In genomic region chr16:24443123-24443515, GRCm38 (mm10) we compare ENCODE assay signal across 11 mouse cellular contexts. TPM values are rescaled to one million over a fixed set of nuclear protein-coding genes. Genes with fewer than 3 reads are reported as not detected.
DNase-seq lines count a peak whose midpoint lies in the region; ATAC-seq and TF ChIP-seq lines count a peak whose summit lies in the region.
"Had no signal": no experiment of that assay in that cellular context is flagged by ENCODE, and none has a peak within 500 bp of the region (broad histone marks: within the 10 kb centered on the region; RNA-seq: fewer than 3 reads in every experiment).

No protein-coding gene starts in this region.

- peaks cover 50% of the 10 kb centered on the region for H3K4me1 ChIP-seq in heart, embryonic 16.5 days (ENCODE audit: control insufficient read depth, insufficient read depth, low read length)
- peaks cover 43% of the 10 kb centered on the region for H3K4me1 ChIP-seq in intestine, embryonic 16.5 days (ENCODE audit: control insufficient read depth, insufficient read depth, low read length)

- 44% methylated on average over 7 of the region's 7 CpGs for WGBS in heart, embryonic 16.5 days
- WGBS in intestine, embryonic 16.5 days = 49% methylated on average over 7 of the region's 7 CpGs

- intact Hi-C loops in heart, postnatal 14 days (cut with DNase I) = no loop called here

- peaks cover 65% of the 10 kb centered on the region for H3K79me2 ChIP-seq in C2C12 (ENCODE audit: control insufficient read depth, insufficient read depth)

- no peak overlapping the region for H3K4me3 ChIP-seq in heart, embryonic 16.5 days (ENCODE audit: low read length)
- no peak overlapping the region for H3K4me3 ChIP-seq in C2C12 (ENCODE audit: insufficient read depth, poor library complexity, severe bottlenecking)
- H3K4me3 ChIP-seq in intestine, embryonic 16.5 days (ENCODE audit: low read length) = no peak overlapping the region

- H3K4me2 ChIP-seq in heart, embryonic 16.5 days (ENCODE audit: low read depth, low read length) = no peak overlapping the region
- H3K4me2 ChIP-seq in intestine, embryonic 16.5 days (ENCODE audit: low read depth, low read length) = no peak overlapping the region

- H3ac ChIP-seq in C2C12 (ENCODE audit: control insufficient read depth, insufficient read length, low read depth) = no peak overlapping the region

- H3K27me3 ChIP-seq in heart, embryonic 16.5 days (ENCODE audit: control insufficient read depth, insufficient read depth, low read length) = no peaks in the 10 kb centered on the region
- H3K27me3 ChIP-seq in C2C12 (ENCODE audit: control insufficient read depth, insufficient read depth, insufficient read length) = no peaks in the 10 kb centered on the region
- H3K27me3 ChIP-seq in intestine, embryonic 16.5 days (replicated peaks; ENCODE audit: control insufficient read depth, insufficient read depth, low read length) = no peaks in the 10 kb centered on the region

- no peak for TF ChIP-seq CTCF in C2C12 (IDR thresholded peaks at IDR 0.05; ENCODE audit: control insufficient read depth, insufficient read depth, insufficient read length)

- peak overlapping the region; percentile 70 for H3K27ac ChIP-seq in heart, embryonic 16.5 days (ENCODE audit: low read length)
- peak overlapping the region; percentile 35; the same call in 1 of the 2 replicates for H3K27ac ChIP-seq in intestine, embryonic 16.5 days (ENCODE audit: low read length)

- H3K79me3 ChIP-seq in C2C12 (ENCODE audit: low read depth) = peaks cover 25% of the 10 kb centered on the region

- ATAC-seq in heart, embryonic 16.5 days (replicated peaks; ENCODE audit: extremely low read depth, insufficient read depth, low FRiP score) = 0 out of 2 replicates have a peak, but pooled peaks have one; percentile 15
- no peak for ATAC-seq in intestine, embryonic 16.5 days

- H3K9me3 ChIP-seq in heart, embryonic 16.5 days (replicated peaks; ENCODE audit: control insufficient read depth, low read length) = no peaks in the 10 kb centered on the region
- no peaks in the 10 kb centered on the region for H3K9me3 ChIP-seq in intestine, embryonic 16.5 days (ENCODE audit: control insufficient read depth, low read length)

- no peak for DNase-seq in heart, postnatal 14 days
- peak; percentile 50 for DNase-seq in Muller cell, postnatal 12 days (ENCODE audit: inconsistent ontology term)
- DNase-seq in yolk sac, embryonic 10.5 days (ENCODE audit: low spot score) = no peak
- DNase-seq in left cerebral cortex, adult 8-10 months (ENCODE audit: low spot score in 2 of 2) = no peak
- DNase-seq: gastrocnemius, postnatal 14 days; kidney, adult 9 months; right cerebral cortex, postnatal 14 days; thymus, adult 18-20 months had no signal

- no peak overlapping the region; the same call in 1 of the 2 replicates for H3K9ac ChIP-seq in heart, embryonic 16.5 days (ENCODE audit: low read length)
- H3K9ac ChIP-seq in intestine, embryonic 16.5 days (ENCODE audit: low read depth, low read length) = no peak overlapping the region

- 0 out of 2 replicates have a peak, but pooled peaks cover 2% of the 10 kb centered on the region for H3K36me3 ChIP-seq in heart, embryonic 16.5 days (ENCODE audit: control insufficient read depth, insufficient read depth)
- peaks cover 22% of the 10 kb centered on the region for H3K36me3 ChIP-seq in C2C12 (ENCODE audit: control insufficient read depth, insufficient read depth)
- no peaks in the 10 kb centered on the region; the same call in 1 of the 2 replicates for H3K36me3 ChIP-seq in intestine, embryonic 16.5 days (ENCODE audit: control insufficient read depth, insufficient read depth, low read length)

TF ChIP-seq in C2C12, 6 proteins besides CTCF, POLR2A, EP300 and RAD21:
- TF ChIP-seq MYOG (IDR thresholded peaks at IDR 0.05; ENCODE audit: control insufficient read depth, extremely low read depth, insufficient read length) (no peak), MAX (IDR thresholded peaks at IDR 0.05) (no peak), FOSL1 (IDR thresholded peaks at IDR 0.05; ENCODE audit: insufficient read depth, low read length, poor library complexity, severe bottlenecking) (no peak), CEBPB (IDR thresholded peaks at IDR 0.05; ENCODE audit: low read depth) (no peak), MYOD1 (IDR thresholded peaks at IDR 0.05; ENCODE audit: control insufficient read depth, insufficient read length, low read depth) (peak; percentile 30)
TF ChIP-seq in C2C12: peak in this region for 1.

RNA-seq across cellular contexts. Expression of gene Lpp, which starts 49.8 kb away (rescaled TPM):
- 42.6 and 46.2 TPM in 2 replicates for polyA plus RNA-seq in heart, embryonic 16.5 days (2015; fragmentation: Nextera tagmentation; extraction: Ambion mirVana)
- 10 to 100 TPM; 46.8 to 47.5 TPM for total RNA-seq in heart, postnatal 14 days (2021)
- polyA plus RNA-seq in C2C12 (2012; fragmentation: generic; extraction: Trizol) = 9.6 TPM
- polyA plus RNA-seq in intestine, embryonic 16.5 days (2015; fragmentation: Nextera tagmentation; extraction: Ambion mirVana) = 64.7 and 66.5 TPM in 2 replicates
- 1 to 10 TPM; 6.2 to 7.6 (median 6.8) TPM for total RNA-seq in left cerebral cortex, adult 8-10 months (2022)
